Mouse (Mus musculus): ENCODE measurements at regions not wholly inside any gene's neighbourhood (a gene's known extent, or its start where the extent isn't known, plus 50 kb on each side); places are given as distances from the start of the nearest gene placed in this dataset.

- no peaks in the 10 kb centered on the region for H3K27me3 ChIP-seq (ENCODE audit: control insufficient read depth, insufficient read depth, low read length)
- no peaks in the 10 kb centered on the region for H3K36me3 ChIP-seq (replicated peaks; ENCODE audit: control insufficient read depth, insufficient read depth, low read depth)
- H3K9ac ChIP-seq (replicated peaks): no peak overlapping the region
- WGBS (ENCODE audit: insufficient replicate concordance): 75% methylated on average over 6 of the region's 6 CpGs
- H3K27ac ChIP-seq: no peak overlapping the region
- no peak for TF ChIP-seq CTCF (IDR thresholded peaks at IDR 0.05; ENCODE audit: low read depth)
- no peak for TF ChIP-seq EP300 (IDR thresholded peaks at IDR 0.05; ENCODE audit: low read depth)
- ATAC-seq (ENCODE audit: insufficient read depth) (no peak), DNase-seq (ENCODE audit: low read depth in 3 of 3, low spot score in 3 of 3) (no peak)
- no peak overlapping the region for H3K4me2 ChIP-seq (ENCODE audit: low read depth)
- no peak overlapping the region for H3K4me3 ChIP-seq (ENCODE audit: insufficient read depth in 1 of 2, low read depth in 2 of 2, low read length in 2 of 2)
- no peaks in the 10 kb centered on the region for H3K4me1 ChIP-seq (replicated peaks; ENCODE audit: control insufficient read depth in 2 of 2, insufficient read depth in 2 of 2, low read length in 1 of 2)
- H3K9me3 ChIP-seq (ENCODE audit: control insufficient read depth, low read length): no peaks in the 10 kb centered on the region
Observed at GRCm38 (mm10) chr13:59949471-59949870, 126.5 kb upstream of the Tut7 start.

- Histone ChIP-seq H3K4me2 (ENCODE audit: low read depth) (no peak overlapping the region), H3K9me3 (ENCODE audit: control insufficient read depth, low read length) (no peaks in the 10 kb centered on the region), H3K4me3 (ENCODE audit: insufficient read depth in 1 of 2, low read depth in 2 of 2, low read length in 2 of 2) (no peak overlapping the region), H3K9ac (replicated peaks) (no peak overlapping the region), H3K27ac (no peak overlapping the region), H3K36me3 (replicated peaks; ENCODE audit: control insufficient read depth, insufficient read depth, low read depth) (no peaks in the 10 kb centered on the region), H3K27me3 (ENCODE audit: control insufficient read depth, insufficient read depth, low read length) (no peaks in the 10 kb centered on the region), H3K4me1 (replicated peaks; ENCODE audit: control insufficient read depth in 2 of 2, insufficient read depth in 2 of 2, low read length in 1 of 2) (no peaks in the 10 kb centered on the region)
- WGBS (ENCODE audit: insufficient replicate concordance): 66% methylated on average over 15 of the region's 15 CpGs
- DNase-seq (ENCODE audit: low read depth in 3 of 3, low spot score in 3 of 3): no peak
- ATAC-seq (ENCODE audit: insufficient read depth): no peak
- no peak for TF ChIP-seq CTCF (IDR thresholded peaks at IDR 0.05; ENCODE audit: low read depth)
- no peak for TF ChIP-seq EP300 (IDR thresholded peaks at IDR 0.05; ENCODE audit: low read depth)
Observed at GRCm38 (mm10) chr13:59948496-59949138, 125.7 kb upstream of the Tut7 start.

GRCm38 (mm10) chr13:59947461-59947860 is 124.5 kb upstream of the Tut7 start:
- Histone ChIP-seq H3K9me3 (ENCODE audit: control insufficient read depth, low read length) (no peaks in the 10 kb centered on the region), H3K4me3 (ENCODE audit: insufficient read depth in 1 of 2, low read depth in 2 of 2, low read length in 2 of 2) (no peak overlapping the region), H3K4me1 (replicated peaks; ENCODE audit: control insufficient read depth in 2 of 2, insufficient read depth in 2 of 2, low read length in 1 of 2) (no peaks in the 10 kb centered on the region), H3K27me3 (ENCODE audit: control insufficient read depth, insufficient read depth, low read length) (no peaks in the 10 kb centered on the region), H3K27ac (no peak overlapping the region), H3K9ac (replicated peaks) (no peak overlapping the region), H3K36me3 (replicated peaks; ENCODE audit: control insufficient read depth, insufficient read depth, low read depth) (no peaks in the 10 kb centered on the region), H3K4me2 (ENCODE audit: low read depth) (no peak overlapping the region)
- no peak for ATAC-seq (ENCODE audit: insufficient read depth)
- DNase-seq (ENCODE audit: low read depth in 3 of 3, low spot score in 3 of 3): no peak
- no peak for TF ChIP-seq CTCF (IDR thresholded peaks at IDR 0.05; ENCODE audit: low read depth)
- TF ChIP-seq EP300 (IDR thresholded peaks at IDR 0.05; ENCODE audit: low read depth): no peak
- 72% methylated on average over 5 of the region's 5 CpGs for WGBS (ENCODE audit: insufficient replicate concordance)

- H3K4me2 ChIP-seq (ENCODE audit: low read depth): no peak overlapping the region
- no peaks in the 10 kb centered on the region for H3K27me3 ChIP-seq (ENCODE audit: control insufficient read depth, insufficient read depth, low read length)
- TF ChIP-seq CTCF (IDR thresholded peaks at IDR 0.05; ENCODE audit: low read depth) (no peak), EP300 (IDR thresholded peaks at IDR 0.05; ENCODE audit: low read depth) (no peak)
- ATAC-seq (ENCODE audit: insufficient read depth): no peak
- no peak overlapping the region for H3K4me3 ChIP-seq (ENCODE audit: insufficient read depth in 1 of 2, low read depth in 2 of 2, low read length in 2 of 2)
- H3K9ac ChIP-seq (replicated peaks): no peak overlapping the region
- 49% methylated on average over 4 of the region's 4 CpGs for WGBS (ENCODE audit: insufficient replicate concordance)
- no peaks in the 10 kb centered on the region for H3K4me1 ChIP-seq (replicated peaks; ENCODE audit: control insufficient read depth in 2 of 2, insufficient read depth in 2 of 2, low read length in 1 of 2)
- H3K36me3 ChIP-seq (replicated peaks; ENCODE audit: control insufficient read depth, insufficient read depth, low read depth): no peaks in the 10 kb centered on the region
- no peak for DNase-seq (ENCODE audit: low read depth in 3 of 3, low spot score in 3 of 3)
- H3K9me3 ChIP-seq (ENCODE audit: control insufficient read depth, low read length): no peaks in the 10 kb centered on the region
- H3K27ac ChIP-seq: no peak overlapping the region
Observed at GRCm38 (mm10) chr13:59946509-59946908, 123.6 kb upstream of the Tut7 start.

- no peak for DNase-seq (ENCODE audit: low read depth in 3 of 3, low spot score in 3 of 3)
- no peak for TF ChIP-seq EP300 (IDR thresholded peaks at IDR 0.05; ENCODE audit: low read depth)
- TF ChIP-seq CTCF (IDR thresholded peaks at IDR 0.05; ENCODE audit: low read depth): no peak
- Histone ChIP-seq H3K9ac (replicated peaks) (no peak overlapping the region), H3K4me3 (ENCODE audit: insufficient read depth in 1 of 2, low read depth in 2 of 2, low read length in 2 of 2) (no peak overlapping the region), H3K4me1 (replicated peaks; ENCODE audit: control insufficient read depth in 2 of 2, insufficient read depth in 2 of 2, low read length in 1 of 2) (no peaks in the 10 kb centered on the region), H3K4me2 (ENCODE audit: low read depth) (no peak overlapping the region), H3K9me3 (ENCODE audit: control insufficient read depth, low read length) (no peaks in the 10 kb centered on the region), H3K36me3 (replicated peaks; ENCODE audit: control insufficient read depth, insufficient read depth, low read depth) (no peaks in the 10 kb centered on the region), H3K27ac (no peak overlapping the region), H3K27me3 (ENCODE audit: control insufficient read depth, insufficient read depth, low read length) (no peaks in the 10 kb centered on the region)
- 48% methylated on average over 1 of the region's 1 CpGs for WGBS (ENCODE audit: insufficient replicate concordance)
- ATAC-seq (ENCODE audit: insufficient read depth): no peak
Observed at GRCm38 (mm10) chr13:59945631-59946030, 122.7 kb upstream of the Tut7 start.
